Mouse (Mus musculus): ENCODE measurements around the gene Mypop. TPM values are rescaled to one million over a fixed set of nuclear protein-coding genes. Genes with fewer than 3 reads are reported as not detected.

Mypop gene
- polyA plus RNA-seq, 1 experiment from 2014 or later: 4.8 TPM

DNA sequence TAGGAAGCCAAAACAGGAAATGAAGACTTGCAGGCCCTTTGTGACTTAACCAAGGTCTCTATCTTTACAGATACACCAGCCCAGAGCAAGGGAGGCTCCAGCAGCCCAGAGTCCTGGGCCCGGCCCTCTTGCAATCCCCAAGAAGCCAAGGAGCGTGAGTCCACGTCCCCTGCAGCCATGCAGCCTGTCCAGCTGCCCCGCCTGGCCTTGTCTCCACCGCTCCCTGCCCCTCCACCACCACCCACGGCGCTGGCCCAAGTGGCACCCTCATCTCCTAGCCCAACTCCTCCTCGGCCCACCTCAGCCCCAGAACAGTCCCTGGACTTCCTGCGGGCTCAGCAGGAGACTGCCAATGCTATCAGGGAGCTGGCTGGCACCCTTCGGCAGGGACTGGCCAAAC lies 9.4 kb downstream of the Mypop start:
- no peak for DNase-seq
- H3K36me3 ChIP-seq (ENCODE audit: insufficient read depth): peaks cover 10% of the 10 kb centered on the region
- TF ChIP-seq CTCF (IDR thresholded peaks at IDR 0.05; ENCODE audit: low read depth): no peak
- peak overlapping the region; percentile 46 for H3K9ac ChIP-seq
- H3K27me3 ChIP-seq (ENCODE audit: insufficient read depth, low read length): no peaks in the 10 kb centered on the region
- no peak overlapping the region for H3K27ac ChIP-seq (ENCODE audit: low read depth)
- no peaks in the 10 kb centered on the region for H3K9me3 ChIP-seq (ENCODE audit: low read depth, low read length)
- H3K4me2 ChIP-seq: peak overlapping the region; percentile 61
- H3K4me1 ChIP-seq (ENCODE audit: insufficient read depth): peaks cover 10% of the 10 kb centered on the region
- WGBS: 52% methylated on average over 10 of the region's 10 CpGs
- ATAC-seq (ENCODE audit: insufficient read depth): no peak
- H3K4me3 ChIP-seq (ENCODE audit: low read depth, low read length): peak overlapping the region; percentile 36

DNA sequence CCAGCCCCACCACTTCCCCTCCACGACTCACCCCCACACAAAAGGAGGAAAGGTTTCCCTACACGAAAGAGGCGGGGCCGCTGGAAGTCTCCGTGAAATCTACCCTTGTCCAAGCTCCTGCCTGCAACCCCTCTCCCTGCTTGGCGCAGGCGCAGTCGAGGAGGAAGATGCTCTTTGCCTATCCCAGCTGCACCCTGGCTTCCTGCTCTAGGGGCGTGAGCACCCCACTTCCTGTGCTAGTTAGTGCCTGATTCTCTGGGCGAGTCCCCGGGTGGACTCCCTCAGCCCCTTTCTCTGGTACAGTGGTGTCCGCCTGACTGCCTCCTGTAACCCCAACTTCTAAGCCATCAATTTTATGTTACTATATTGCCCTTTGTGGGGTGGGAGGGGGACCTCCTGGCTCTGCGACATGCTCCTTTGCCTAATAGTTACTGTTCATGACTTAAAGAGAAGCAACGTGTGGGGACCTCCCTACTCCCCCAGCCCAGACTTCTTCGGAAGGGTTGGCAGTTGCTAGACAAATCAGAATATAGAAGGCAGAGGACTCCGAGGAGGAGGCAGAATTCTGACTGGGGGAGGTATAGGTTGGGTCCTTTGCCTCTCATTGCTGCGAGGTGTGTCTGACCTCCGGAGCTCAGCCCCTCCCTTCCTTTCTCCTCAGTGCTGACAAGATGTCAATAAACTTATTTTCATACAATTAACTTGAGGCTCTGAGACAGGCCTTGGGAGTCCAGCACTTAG lies 10.2 kb downstream of the Mypop start:
- no peak for TF ChIP-seq CTCF (IDR thresholded peaks at IDR 0.05; ENCODE audit: low read depth)
- no peaks in the 10 kb centered on the region for H3K27me3 ChIP-seq (ENCODE audit: insufficient read depth, low read length)
- H3K4me2 ChIP-seq: peak overlapping the region; percentile 61
- H3K27ac ChIP-seq (ENCODE audit: low read depth): 0 out of 2 replicates have a peak overlapping the region, but pooled peaks have one; percentile 9
- H3K4me3 ChIP-seq (ENCODE audit: low read depth, low read length): peak overlapping the region; percentile 36
- ATAC-seq (ENCODE audit: insufficient read depth) (no peak), DNase-seq (peak; percentile 63)
- peaks cover 15% of the 10 kb centered on the region for H3K36me3 ChIP-seq (ENCODE audit: insufficient read depth)
- H3K4me1 ChIP-seq (ENCODE audit: insufficient read depth): peaks cover 18% of the 10 kb centered on the region
- WGBS: 37% methylated on average over 18 of the region's 18 CpGs
- no peaks in the 10 kb centered on the region for H3K9me3 ChIP-seq (ENCODE audit: low read depth, low read length)
- peak overlapping the region; percentile 46 for H3K9ac ChIP-seq

DNA sequence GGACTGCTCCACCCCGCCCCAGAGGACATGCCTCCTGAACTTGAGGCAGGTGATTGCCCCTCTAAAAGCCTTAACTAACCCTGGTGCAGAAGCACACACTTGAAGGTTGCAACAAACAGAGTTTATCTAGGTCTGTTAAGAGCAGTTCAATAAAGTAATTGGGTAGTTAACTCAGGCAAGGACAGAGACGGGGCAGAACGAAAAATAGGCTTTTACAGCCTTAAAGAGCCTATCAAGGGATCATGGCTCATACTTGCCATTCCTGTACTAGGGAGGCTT lies 10.7 kb downstream of the Mypop start:
- no peaks in the 10 kb centered on the region for H3K27me3 ChIP-seq (ENCODE audit: insufficient read depth, low read length)
- no peak for TF ChIP-seq CTCF (IDR thresholded peaks at IDR 0.05; ENCODE audit: low read depth)
- DNase-seq: no peak
- H3K9me3 ChIP-seq (ENCODE audit: low read depth, low read length): no peaks in the 10 kb centered on the region
- H3K27ac ChIP-seq (ENCODE audit: low read depth): peak overlapping the region; percentile 73; the same call in 1 of the 2 replicates
- 70% methylated on average over 3 of the region's 3 CpGs for WGBS
- peaks cover 17% of the 10 kb centered on the region for H3K36me3 ChIP-seq (ENCODE audit: insufficient read depth)
- no peak overlapping the region for H3K4me3 ChIP-seq (ENCODE audit: low read depth, low read length)
- peak overlapping the region; percentile 61; the same call in 1 of the 2 replicates for H3K4me2 ChIP-seq
- ATAC-seq (ENCODE audit: insufficient read depth): no peak
- no peak overlapping the region for H3K9ac ChIP-seq
- peaks cover 19% of the 10 kb centered on the region for H3K4me1 ChIP-seq (ENCODE audit: insufficient read depth)

DNA sequence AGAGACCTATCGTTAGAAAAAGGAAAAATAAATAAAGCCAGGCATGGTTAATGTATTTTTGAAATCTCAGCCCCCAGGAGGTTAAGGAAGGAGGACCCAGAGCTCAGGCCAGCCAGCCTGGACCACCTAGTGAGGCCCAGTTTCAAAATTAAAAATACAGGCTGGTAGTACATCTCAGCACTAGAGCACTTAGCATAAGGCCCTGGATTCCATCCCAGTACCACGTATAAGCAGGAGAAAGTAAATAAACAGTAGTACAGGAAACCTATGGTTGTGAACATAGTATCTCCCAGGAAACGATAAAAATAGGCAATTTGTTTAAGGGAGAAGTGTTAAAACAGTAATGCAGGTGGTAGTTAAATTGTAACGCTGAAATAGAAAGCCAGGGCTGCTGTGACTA lies 11.1 kb downstream of the Mypop start:
- TF ChIP-seq CTCF (IDR thresholded peaks at IDR 0.05; ENCODE audit: low read depth): no peak

DNA sequence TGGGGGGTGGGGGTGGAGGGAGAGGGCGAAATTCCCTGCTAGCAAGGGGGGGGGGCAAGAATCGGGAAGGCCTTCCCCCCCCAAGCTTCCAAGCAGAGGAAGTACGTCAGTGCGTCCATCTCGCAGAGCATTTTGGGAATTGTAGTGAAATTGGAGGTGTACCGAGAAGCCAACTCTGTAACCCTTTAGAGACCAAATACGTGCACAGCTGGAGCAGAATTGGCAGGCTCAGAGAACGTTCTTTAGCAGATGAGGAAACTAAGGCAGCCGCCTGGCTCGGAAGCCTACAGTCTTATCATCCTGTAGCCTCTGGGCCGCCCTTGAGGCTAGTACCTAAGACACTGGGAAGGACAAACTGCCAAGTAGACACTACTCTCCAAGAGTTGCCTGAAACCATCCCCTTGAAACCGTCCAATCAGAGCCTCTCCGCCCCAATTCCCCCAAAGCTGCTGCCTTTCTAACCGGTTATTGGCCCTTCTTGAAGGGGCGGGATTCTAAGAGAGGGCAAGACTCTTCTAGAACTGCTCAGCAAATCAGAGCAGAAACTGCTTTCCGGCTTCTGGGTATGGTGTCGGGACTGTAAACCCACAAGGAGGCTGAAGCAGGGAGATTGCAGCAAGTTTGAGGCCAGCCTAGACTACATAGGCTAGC lies 11.9 kb downstream of the Mypop start:
- Histone ChIP-seq H3K9ac (peak overlapping the region; percentile 68), H3K27ac (ENCODE audit: low read depth) (peak overlapping the region; percentile 73), H3K27me3 (ENCODE audit: insufficient read depth, low read length) (no peaks in the 10 kb centered on the region), H3K4me2 (peak overlapping the region; percentile 75), H3K36me3 (ENCODE audit: insufficient read depth) (peaks cover 22% of the 10 kb centered on the region), H3K4me3 (ENCODE audit: low read depth, low read length) (peak overlapping the region; percentile 40), H3K9me3 (ENCODE audit: low read depth, low read length) (no peaks in the 10 kb centered on the region), H3K4me1 (ENCODE audit: insufficient read depth) (peaks cover 19% of the 10 kb centered on the region)
- DNase-seq: peak; percentile 96
- 3% methylated on average over 17 of the region's 17 CpGs for WGBS
- TF ChIP-seq CTCF (IDR thresholded peaks at IDR 0.05; ENCODE audit: low read depth): no peak
- ATAC-seq (ENCODE audit: insufficient read depth): peak; percentile 51

More for the DNA sequence above, 11.1 kb downstream of the Mypop start:
- peaks cover 19% of the 10 kb centered on the region for H3K4me1 ChIP-seq (ENCODE audit: insufficient read depth)
- no peaks in the 10 kb centered on the region for H3K27me3 ChIP-seq (ENCODE audit: insufficient read depth, low read length)
- ATAC-seq (ENCODE audit: insufficient read depth): no peak
- H3K27ac ChIP-seq (ENCODE audit: low read depth): peak overlapping the region; percentile 73
- H3K9ac ChIP-seq: peak overlapping the region; percentile 68
- peak overlapping the region; percentile 75 for H3K4me2 ChIP-seq
- H3K36me3 ChIP-seq (ENCODE audit: insufficient read depth): peaks cover 20% of the 10 kb centered on the region
- H3K4me3 ChIP-seq (ENCODE audit: low read depth, low read length): peak overlapping the region; percentile 40
- WGBS: 12% methylated on average over 4 of the region's 4 CpGs
- no peaks in the 10 kb centered on the region for H3K9me3 ChIP-seq (ENCODE audit: low read depth, low read length)
- no peak for DNase-seq

DNA sequence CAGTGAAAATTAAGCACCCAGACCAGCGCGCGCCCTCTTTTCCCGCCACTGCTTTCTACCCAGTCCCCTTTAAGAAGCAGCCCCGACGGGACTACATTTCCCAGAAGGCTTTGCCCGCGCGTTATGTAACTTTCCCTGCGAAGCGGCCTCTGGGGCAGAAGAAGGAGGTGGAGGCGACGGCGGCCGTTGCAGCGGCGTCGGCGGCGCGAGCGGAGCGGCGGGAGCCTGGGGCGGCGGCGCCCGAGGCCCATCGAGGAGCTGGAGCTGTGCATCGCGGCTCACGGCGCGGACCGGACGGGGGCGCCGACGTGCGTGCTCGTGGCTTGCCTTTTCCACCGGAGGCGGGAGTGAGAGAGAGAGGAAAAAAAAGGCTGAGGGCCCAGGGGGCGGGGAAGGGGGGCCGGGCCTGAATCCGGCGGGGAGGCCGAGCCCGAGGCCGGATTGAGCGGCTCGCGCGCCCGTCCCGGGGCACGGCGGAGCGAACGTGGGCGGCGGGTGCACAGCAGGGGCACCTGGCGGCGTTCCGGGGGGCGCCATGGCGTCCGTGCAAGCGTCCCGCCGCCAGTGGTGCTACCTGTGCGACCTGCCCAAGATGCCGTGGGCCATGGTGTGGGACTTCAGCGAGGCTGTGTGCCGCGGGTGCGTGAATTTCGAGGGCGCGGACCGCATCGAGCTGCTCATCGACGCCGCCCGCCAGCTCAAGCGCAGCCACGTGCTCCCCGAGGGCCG lies 13.0 kb downstream of the Mypop start, which contains the start of gene Irf2bp1:
Gene Irf2bp1 (plus strand): TSS at position 143 of the 729 bp plus-strand sequence.
- H3K27me3 ChIP-seq (ENCODE audit: insufficient read depth, low read length): no peaks in the 10 kb centered on the region

More for the DNA sequence above, 13.0 kb downstream of the Mypop start, which contains the start of gene Irf2bp1:
- peak within 1 kb of the TSS; percentile 86 for H3K9ac ChIP-seq
- H3K4me3 ChIP-seq (ENCODE audit: low read depth, low read length): peak within 1 kb of the TSS; percentile 89
- H3K36me3 ChIP-seq (ENCODE audit: insufficient read depth): peaks cover 22% of the 10 kb centered on the region
- H3K4me2 ChIP-seq: peak within 1 kb of the TSS; percentile 98
- under 1% methylated on average over 89 of the region's 90 CpGs for WGBS
- ATAC-seq (ENCODE audit: insufficient read depth) (peak; percentile 67), DNase-seq (peak; percentile 98)
- no peak for TF ChIP-seq CTCF (IDR thresholded peaks at IDR 0.05; ENCODE audit: low read depth)
- peaks cover 19% of the 10 kb centered on the region for H3K4me1 ChIP-seq (ENCODE audit: insufficient read depth)
- H3K27ac ChIP-seq (ENCODE audit: low read depth): peak within 1 kb of the TSS; percentile 94
- no peaks in the 10 kb centered on the region for H3K9me3 ChIP-seq (ENCODE audit: low read depth, low read length)

Measured in lung, embryonic 14.5 days (tissue).